Mouse (Mus musculus): Measurements from ENCODE around the gene C130074G19Rik.

Gene C130074G19Rik

DNA sequence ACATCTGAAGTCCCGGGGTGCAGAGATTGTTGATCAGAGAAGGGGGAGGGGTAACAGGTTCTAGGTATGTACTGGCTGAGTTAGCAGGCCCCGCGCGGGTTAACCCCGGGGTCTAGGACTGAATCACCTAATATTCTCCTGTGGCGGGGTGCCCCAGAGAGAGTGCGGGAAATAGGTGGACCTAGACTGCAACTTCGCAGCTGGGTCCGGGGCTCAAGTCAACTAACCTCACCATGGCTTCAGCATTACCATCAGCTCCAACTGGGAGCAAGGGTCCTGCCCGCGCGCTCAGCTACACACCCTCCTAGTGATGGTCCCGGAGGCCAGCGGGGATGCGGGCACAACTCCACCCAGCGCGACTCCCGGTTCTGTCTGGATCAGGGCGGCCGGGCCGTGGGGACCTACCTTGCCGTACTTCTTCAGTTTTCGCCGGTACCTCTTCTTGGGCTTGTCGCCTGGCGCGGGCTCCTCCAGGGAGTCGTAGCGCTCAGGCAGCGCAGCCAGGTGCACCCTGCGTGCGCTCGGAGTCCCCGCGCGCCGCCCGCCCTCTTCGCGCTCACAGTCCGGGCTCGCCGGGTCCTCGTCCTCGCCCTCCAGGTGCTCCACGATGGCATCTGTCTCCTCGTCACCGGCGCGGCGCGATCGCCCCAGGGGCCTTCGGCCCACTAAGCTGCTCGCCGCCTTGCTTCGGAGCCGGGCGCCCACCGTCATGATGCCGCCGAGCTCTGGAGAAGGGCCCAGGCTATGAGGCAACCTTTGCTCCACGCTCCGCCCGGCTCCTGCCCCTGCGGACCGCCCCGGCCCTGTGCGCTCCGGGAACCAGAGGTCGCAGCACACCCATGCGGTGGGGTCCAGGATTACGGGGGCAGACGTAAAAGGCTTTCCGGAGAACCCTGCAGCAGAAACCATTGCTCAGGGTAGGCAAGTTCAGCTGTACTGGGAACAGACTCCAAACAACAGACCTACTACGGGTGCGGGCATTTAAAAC lies at the start of gene C130074G19Rik:
TSS of gene C130074G19Rik (minus strand) at position 938 of the 988 bp plus-strand sequence.
- DNase-seq (ENCODE audit: extremely low spot score, low spot score): peak; percentile 60

DNA sequence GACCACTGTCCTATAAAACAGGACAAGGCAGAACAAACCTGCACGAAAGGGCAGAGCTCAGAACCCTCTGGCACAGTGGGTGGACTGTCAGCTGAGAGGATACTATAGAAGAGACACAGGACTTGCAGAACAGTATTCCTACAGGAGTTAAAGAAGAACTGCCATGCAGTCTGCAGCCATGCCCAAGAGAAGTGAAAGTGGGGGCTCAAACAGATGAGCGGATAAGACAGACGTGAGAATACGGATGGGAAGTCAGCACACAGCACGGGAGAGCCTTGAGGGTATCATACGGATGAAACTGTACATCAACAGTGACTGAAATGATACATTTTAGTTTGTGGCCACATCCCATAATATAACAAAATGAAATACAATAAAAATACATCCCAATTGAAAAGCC lies 48.1 kb upstream of the C130074G19Rik start:
- no peak for DNase-seq (ENCODE audit: extremely low spot score, low spot score)

DNA sequence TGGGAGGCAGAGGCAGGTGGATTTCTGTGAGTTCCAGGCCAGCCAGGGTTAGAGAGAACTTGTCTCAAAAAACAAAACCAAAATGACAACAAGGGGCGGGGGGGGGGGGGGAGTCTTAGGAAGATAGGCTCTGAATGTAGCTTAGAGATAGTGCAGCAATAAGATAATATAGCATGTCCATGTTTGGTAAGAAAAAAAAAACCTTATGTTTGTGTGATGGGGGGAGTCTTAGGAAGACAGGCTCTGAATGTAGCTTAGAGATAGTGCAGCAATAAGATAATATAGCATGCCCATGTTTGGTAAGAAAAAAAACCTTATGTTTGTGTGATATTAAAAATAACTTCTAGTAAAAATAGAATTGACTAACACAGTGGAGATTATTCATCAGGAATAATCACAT lies 45.4 kb upstream of the C130074G19Rik start:
- DNase-seq (ENCODE audit: extremely low spot score, low spot score): no peak

- DNase-seq (ENCODE audit: extremely low spot score, low spot score): no peak
Observed at GRCm38 (mm10) chr1:184927911-184928310, 44.9 kb upstream of the C130074G19Rik start.

GRCm38 (mm10) chr1:184922824-184923223 lies 39.8 kb upstream of the C130074G19Rik start:
- no peak for DNase-seq (ENCODE audit: extremely low spot score, low spot score)

- no peak for DNase-seq (ENCODE audit: extremely low spot score, low spot score)
Observed at GRCm38 (mm10) chr1:184920057-184920456, 37.0 kb upstream of the C130074G19Rik start.

DNA sequence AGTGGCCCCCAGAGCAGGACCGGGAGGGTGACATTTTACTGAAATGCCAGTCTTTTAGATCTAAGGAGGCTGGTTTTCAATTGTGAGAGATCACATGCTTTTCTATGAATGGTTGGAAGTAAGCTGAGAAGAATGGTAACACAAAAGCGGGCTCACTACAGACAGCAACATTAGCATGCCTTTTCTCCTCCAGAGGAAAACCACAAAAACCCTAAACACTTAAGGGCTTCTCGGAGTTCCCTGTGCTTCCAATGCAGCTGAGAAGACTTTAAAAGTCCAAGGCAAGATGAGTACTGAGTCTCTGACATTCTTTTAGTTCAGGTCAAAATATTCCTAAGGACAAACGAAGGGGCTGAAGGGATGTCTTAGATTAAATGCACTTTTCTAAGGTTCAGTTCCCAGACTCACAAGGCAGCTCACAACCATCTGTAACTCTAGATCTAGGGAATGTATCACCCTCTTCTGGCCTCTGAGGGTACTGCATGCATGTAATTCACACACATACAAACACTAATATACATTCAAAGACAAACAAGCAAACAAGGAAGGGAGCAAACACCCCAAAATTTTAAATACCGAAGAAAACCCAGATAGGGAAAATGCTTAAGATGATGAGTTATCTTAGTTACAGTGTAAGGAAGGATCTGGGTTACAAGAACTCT lies 35.3 kb upstream of the C130074G19Rik start:
- no peak for DNase-seq (ENCODE audit: extremely low spot score, low spot score)

GRCm38 (mm10) chr1:184912336-184912735 lies 29.3 kb upstream of the C130074G19Rik start:
- no peak for DNase-seq (ENCODE audit: extremely low spot score, low spot score)

- no peak for DNase-seq (ENCODE audit: extremely low spot score, low spot score)
Observed at GRCm38 (mm10) chr1:184911861-184912260, 28.8 kb upstream of the C130074G19Rik start.

DNA sequence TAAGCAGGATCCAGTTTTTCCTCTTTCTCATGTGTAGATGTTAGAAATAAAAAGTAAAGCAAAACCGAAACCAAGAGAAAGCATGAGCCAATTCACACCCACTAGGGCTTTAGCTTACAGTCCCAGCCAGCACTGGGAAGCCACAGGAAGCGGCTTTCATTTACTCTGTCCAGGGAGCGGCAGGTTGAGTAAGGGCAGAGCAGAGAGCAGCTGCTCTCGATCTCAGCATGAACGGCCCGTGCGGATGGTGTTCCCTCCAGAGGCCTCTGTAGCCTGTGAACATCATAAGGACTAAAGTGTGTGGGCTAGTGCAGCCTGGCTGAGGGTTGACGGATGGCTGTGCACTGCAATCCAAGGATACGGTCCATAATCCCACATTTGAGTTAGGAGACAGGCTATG lies 25.5 kb upstream of the C130074G19Rik start:
- no peak for DNase-seq (ENCODE audit: extremely low spot score, low spot score)

GRCm38 (mm10) chr1:184905904-184906745 lies 23.1 kb upstream of the C130074G19Rik start:
- DNase-seq (ENCODE audit: extremely low spot score, low spot score): no peak

- DNase-seq (ENCODE audit: extremely low spot score, low spot score): no peak
Observed at GRCm38 (mm10) chr1:184905371-184905770, 22.4 kb upstream of the C130074G19Rik start.

GRCm38 (mm10) chr1:184903697-184904096 lies 20.7 kb upstream of the C130074G19Rik start:
- no peak for DNase-seq (ENCODE audit: extremely low spot score, low spot score)

GRCm38 (mm10) chr1:184902886-184903285 lies 19.9 kb upstream of the C130074G19Rik start:
- no peak for DNase-seq (ENCODE audit: extremely low spot score, low spot score)

DNA sequence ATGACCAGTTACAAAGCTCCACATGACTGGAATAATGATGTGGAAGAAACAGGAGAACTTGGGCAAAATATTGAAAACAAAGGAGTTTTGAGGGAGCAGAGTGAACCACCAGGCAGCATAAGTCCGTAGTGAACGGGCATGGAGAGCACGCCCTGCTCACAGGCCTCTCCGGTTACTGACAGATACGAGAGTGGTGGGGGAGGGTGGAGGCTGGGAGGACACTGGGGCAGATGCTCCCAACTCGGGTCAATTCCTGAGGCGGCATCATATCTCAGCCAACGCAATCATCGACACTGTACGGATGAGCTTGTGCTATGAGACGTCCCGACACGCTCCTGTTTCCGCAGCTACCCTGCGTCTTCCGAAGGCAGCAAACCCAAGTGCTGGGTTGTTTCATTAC lies 14.3 kb upstream of the C130074G19Rik start:
- no peak for DNase-seq (ENCODE audit: extremely low spot score, low spot score)

DNA sequence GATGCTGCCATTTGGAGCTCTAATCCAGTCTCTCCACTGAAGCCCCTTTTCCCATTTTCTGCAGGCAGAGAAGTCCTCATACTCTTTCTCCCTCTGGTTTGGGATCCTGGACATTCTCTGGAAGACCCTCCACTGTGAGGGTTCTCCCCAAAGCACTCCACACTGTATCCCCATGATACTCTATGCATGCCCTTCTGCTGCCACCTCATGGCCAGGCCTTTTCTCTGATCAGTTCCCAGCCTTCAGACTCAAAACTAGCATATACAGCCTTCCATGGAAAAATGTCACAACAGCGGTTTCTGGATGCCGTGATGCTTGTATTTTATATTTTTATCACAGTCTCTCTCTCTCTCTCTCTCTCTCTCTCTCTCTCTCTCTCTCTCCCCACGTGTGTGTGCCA lies 9.0 kb upstream of the C130074G19Rik start:
- DNase-seq (ENCODE audit: extremely low spot score, low spot score): no peak

DNA sequence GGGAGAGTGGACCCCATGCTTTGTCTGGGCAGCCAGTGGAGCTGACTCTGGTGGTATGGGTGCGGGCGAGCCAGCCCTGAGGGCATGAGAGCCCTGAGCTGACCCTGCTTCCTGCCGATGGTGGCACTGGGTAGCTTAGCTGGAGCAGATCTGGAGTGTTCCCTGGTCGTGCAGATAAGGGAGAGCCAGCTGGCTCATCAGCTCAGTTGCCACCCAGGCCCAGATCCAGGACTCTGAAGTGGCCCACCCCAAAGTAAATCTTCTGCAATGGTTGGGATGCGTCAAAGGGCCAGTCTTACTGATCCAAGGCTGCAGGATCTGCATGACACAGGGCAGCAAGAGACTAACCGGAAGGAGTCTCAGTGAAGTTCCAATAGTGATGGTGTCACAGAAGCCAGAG lies 6.4 kb upstream of the C130074G19Rik start:
- DNase-seq (ENCODE audit: extremely low spot score, low spot score): no peak

DNA sequence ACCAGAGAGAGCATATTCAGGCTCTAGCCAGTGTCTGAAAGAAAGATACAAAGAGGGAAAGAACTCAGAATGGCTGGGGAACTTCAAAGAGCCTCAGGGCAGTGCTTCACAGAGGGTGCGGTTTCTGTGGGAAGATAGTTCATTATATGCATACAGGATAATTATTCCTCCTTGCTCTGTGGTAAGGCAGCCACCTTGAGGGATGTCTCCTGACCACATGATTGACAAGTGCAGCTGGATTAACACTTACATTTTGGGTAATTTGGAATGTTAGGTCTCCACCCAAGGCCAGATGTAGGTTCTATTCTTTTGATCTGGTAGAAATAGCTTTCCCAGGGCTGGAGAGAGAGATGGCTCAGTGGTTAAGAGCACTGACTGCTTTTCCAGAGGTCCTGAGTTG lies 3.1 kb upstream of the C130074G19Rik start:
- no peak for DNase-seq (ENCODE audit: extremely low spot score, low spot score)

DNA sequence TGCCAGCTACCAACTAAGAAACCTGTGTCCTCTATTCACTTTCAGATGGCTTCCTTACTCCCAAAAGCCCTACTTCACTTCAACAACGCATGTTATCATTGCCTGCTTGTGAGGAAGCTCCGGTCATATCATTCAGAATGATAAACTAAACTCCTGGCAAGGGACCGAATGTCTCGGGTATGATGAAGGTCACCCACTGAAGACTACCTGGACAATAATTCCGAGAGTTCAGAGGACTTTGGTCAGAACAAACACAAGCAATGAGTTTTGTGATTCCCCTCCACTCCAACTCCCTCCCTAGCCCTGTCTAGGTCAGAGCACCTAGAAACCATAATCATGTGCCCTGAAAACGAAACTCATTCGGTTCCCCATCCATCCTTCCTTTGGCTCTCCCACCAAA lies 1.2 kb downstream of the C130074G19Rik start:
- DNase-seq (ENCODE audit: extremely low spot score, low spot score): no peak

- DNase-seq (ENCODE audit: extremely low spot score, low spot score): no peak
Observed at GRCm38 (mm10) chr1:184881211-184881610, 1.8 kb downstream of the C130074G19Rik start.

DNA sequence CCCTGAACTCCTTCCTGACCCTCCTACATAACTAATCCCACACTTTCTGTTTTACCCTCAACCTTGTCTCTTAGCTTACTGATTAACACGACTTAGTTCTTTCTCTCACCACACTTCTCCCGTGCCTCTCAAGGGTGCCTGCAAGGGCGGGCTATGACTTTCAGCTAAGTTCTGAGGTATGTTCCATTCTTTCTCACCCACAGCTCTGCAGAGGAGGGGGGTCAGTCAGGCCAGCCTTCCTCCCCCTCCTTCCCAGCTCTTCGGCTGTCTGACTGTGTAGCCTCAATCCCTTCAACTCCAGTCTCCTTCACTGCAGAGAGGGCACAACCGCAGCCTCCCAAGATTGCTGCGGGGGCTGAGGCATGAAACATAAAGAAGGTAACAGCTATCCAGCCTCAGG lies 4.2 kb downstream of the C130074G19Rik start:
- no peak for DNase-seq (ENCODE audit: extremely low spot score, low spot score)

DNA sequence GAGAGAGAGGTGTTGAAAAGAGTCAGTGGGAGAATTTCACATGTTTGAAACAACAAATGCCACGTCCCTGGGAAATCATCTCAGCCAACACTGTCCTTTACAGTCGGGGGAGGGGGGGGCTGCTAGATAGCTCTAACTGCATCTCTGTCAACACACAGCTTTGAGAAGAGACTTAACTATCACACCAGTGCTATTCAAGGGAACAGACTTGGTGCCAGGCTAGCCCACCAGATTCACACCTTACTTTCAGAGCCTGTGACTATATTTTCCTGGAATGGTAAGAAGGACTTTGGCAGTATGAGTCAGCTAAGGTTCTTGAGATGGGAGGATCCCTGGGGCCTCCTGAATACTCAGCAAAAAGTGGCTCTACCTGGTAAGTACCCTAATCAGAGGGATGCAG lies 5.7 kb downstream of the C130074G19Rik start:
- no peak for DNase-seq (ENCODE audit: extremely low spot score, low spot score)
